Mouse (Mus musculus): ENCODE results near the gene Fgl2.

Fgl2 gene

GRCm38 (mm10) chr5:21413322-21413721 is 40.9 kb downstream of the Fgl2 start:
- no peak for TF ChIP-seq GATA4 (IDR thresholded peaks at IDR 0.05; ENCODE audit: insufficient replicate concordance, low read length)

GRCm38 (mm10) chr5:21414116-21414820 is 41.8 kb downstream of the Fgl2 start:
- no peak for TF ChIP-seq GATA4 (IDR thresholded peaks at IDR 0.05; ENCODE audit: insufficient replicate concordance, low read length)

- no peak for TF ChIP-seq GATA4 (IDR thresholded peaks at IDR 0.05; ENCODE audit: insufficient replicate concordance, low read length)
Observed at GRCm38 (mm10) chr5:21418613-21419012, 46.2 kb downstream of the Fgl2 start.

GRCm38 (mm10) chr5:21420609-21421008 is 48.2 kb downstream of the Fgl2 start:
- no peak for TF ChIP-seq GATA4 (IDR thresholded peaks at IDR 0.05; ENCODE audit: insufficient replicate concordance, low read length)

- TF ChIP-seq GATA4 (IDR thresholded peaks at IDR 0.05; ENCODE audit: insufficient replicate concordance, low read length) = no peak
Observed at GRCm38 (mm10) chr5:21424614-21425602, 52.5 kb downstream of the Fgl2 start, which contains the start of the genes Ccdc146 and Fam185a. Ccdc146 (minus strand) TSS chr5:21424677. Fam185a (plus strand) TSS chr5:21424958.

- no peak for TF ChIP-seq GATA4 (IDR thresholded peaks at IDR 0.05; ENCODE audit: insufficient replicate concordance, low read length)
Observed at GRCm38 (mm10) chr5:21426666-21427065, 54.2 kb downstream of the Fgl2 start.

Measured in liver, adult (tissue).